Mouse (Mus musculus): Measurements from ENCODE around the gene Wnk2. TPM values are rescaled to one million over a fixed set of nuclear protein-coding genes. Genes with fewer than 3 reads are reported as not detected.

Wnk2 gene
- polyA plus RNA-seq (2011; ENCODE audit: insufficient read length, low read depth, missing spikeins), result not detected in 2 replicates

DNA sequence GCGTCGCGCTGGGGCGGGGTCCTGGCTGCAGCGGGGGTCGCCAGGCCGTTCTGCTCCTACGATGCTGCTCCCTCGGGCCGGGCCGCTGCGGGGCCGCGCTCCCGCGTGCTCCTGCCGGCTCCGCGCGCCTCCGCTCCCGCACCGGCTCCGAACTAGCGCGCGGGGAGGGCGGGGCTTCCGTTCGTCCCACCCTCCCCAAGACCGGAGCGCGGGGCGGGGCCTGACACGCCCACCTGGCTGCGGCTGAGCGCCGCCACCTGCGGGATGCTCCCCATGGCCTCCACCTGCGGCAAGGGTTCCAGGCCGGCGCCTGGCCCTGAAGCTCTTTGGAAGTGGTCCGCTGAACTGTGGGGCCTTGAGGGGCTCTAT, at the start of gene Wnk2:
Gene Wnk2 (minus strand): TSS at position 157 of the 369 bp plus-strand sequence.
- H3K27ac ChIP-seq (ENCODE audit: insufficient read depth, low read length), result no peak within 1 kb of the TSS
- peak within 1 kb of the TSS; percentile 15 for H3K4me3 ChIP-seq (ENCODE audit: insufficient read depth, low read length)
- no peaks in the 10 kb centered on the region for H3K4me1 ChIP-seq (ENCODE audit: control insufficient read depth, insufficient read depth, low read length)
- TF ChIP-seq CTCF (IDR thresholded peaks at IDR 0.05; ENCODE audit: borderline replicate concordance, insufficient read depth, low read length) (no peak), POLR2A (IDR thresholded peaks at IDR 0.05; ENCODE audit: low read depth, low read length) (no peak)

- Histone ChIP-seq H3K27ac (ENCODE audit: insufficient read depth, low read length) (no peak overlapping the region), H3K4me3 (ENCODE audit: insufficient read depth, low read length) (no peak overlapping the region), H3K4me1 (ENCODE audit: control insufficient read depth, insufficient read depth, low read length) (peaks cover 1% of the 10 kb centered on the region; the same call in 1 of the 2 replicates)
- no peak for TF ChIP-seq CTCF (IDR thresholded peaks at IDR 0.05; ENCODE audit: borderline replicate concordance, insufficient read depth, low read length)
- no peak for TF ChIP-seq POLR2A (IDR thresholded peaks at IDR 0.05; ENCODE audit: low read depth, low read length)
These were observed 49.0 kb upstream of the Wnk2 start for GRCm38 (mm10) chr13:49196766-49197165.

- TF ChIP-seq POLR2A (IDR thresholded peaks at IDR 0.05; ENCODE audit: low read depth, low read length) (no peak), CTCF (IDR thresholded peaks at IDR 0.05; ENCODE audit: borderline replicate concordance, insufficient read depth, low read length) (no peak)
- H3K4me3 ChIP-seq (ENCODE audit: insufficient read depth, low read length), result no peak overlapping the region
- no peak overlapping the region for H3K27ac ChIP-seq (ENCODE audit: insufficient read depth, low read length)
- H3K4me1 ChIP-seq (ENCODE audit: control insufficient read depth, insufficient read depth, low read length), result peaks cover 7% of the 10 kb centered on the region
These were observed 48.4 kb upstream of the Wnk2 start for GRCm38 (mm10) chr13:49196211-49196610.

DNA sequence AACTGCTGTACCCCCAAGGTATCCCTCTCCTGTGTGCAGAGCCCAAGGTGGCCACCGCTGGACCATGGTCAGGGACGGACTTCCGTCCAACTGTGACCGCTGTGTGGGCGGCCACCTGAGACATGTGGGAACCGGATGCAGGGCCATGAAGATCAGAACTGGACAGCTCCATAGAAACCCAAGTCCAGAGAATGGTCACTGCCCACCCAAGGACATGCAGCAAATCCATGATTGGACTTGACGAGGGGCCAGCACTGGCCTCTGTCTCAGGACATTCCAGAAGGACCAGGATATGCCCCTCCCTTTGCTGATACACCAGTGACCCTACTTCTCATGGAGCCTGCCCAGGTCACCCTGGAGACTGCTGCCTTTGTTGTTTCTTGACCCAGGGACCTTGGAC, 47.8 kb upstream of the Wnk2 start:
- no peak overlapping the region for H3K27ac ChIP-seq (ENCODE audit: insufficient read depth, low read length)
- TF ChIP-seq CTCF (IDR thresholded peaks at IDR 0.05; ENCODE audit: borderline replicate concordance, insufficient read depth, low read length), result no peak
- TF ChIP-seq POLR2A (IDR thresholded peaks at IDR 0.05; ENCODE audit: low read depth, low read length), result no peak
- no peak overlapping the region for H3K4me3 ChIP-seq (ENCODE audit: insufficient read depth, low read length)
- peaks cover 8% of the 10 kb centered on the region for H3K4me1 ChIP-seq (ENCODE audit: control insufficient read depth, insufficient read depth, low read length)

DNA sequence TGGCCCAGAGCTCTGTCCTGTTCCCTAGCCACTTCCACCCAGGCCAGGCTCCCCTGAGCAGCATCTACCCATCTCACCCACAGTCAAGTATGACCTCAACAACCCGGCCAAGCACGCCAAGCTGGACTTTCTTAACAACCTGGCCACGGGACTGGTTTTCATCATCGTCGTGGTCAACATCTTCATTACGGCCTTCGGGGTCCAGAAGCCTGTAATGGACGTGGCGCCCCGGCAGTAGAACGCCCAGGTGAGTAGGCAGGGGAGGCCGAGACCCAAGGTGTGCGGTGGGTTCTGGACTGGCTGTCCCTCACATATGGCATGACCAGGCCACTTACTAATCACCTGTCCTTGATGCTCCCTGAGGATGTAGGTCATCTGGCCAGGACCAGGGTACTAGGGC, 47.0 kb upstream of the Wnk2 start:
- TF ChIP-seq CTCF (IDR thresholded peaks at IDR 0.05; ENCODE audit: borderline replicate concordance, insufficient read depth, low read length) (no peak), POLR2A (IDR thresholded peaks at IDR 0.05; ENCODE audit: low read depth, low read length) (no peak)
- H3K27ac ChIP-seq (ENCODE audit: insufficient read depth, low read length), result no peak overlapping the region
- H3K4me1 ChIP-seq (ENCODE audit: control insufficient read depth, insufficient read depth, low read length), result peaks cover 10% of the 10 kb centered on the region
- no peak overlapping the region for H3K4me3 ChIP-seq (ENCODE audit: insufficient read depth, low read length)

DNA sequence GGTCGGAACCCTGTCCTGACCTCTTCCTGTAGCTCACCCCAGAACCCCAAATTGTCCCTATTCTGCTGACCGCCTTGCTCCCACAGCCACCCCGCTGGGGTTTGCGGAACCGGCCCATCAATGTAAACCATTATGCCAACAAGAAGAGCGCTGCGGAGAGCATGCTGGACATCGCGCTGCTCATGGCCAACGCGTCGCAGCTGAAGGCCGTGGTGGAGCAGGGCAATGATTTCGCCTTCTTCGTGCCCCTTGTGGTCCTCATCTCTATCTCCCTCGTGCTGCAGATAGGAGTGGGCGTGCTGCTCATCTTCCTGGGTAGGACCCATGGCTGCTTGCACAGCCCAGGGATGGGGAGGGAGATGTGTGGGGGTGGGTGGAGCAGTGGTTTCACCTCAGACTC, 45.8 kb upstream of the Wnk2 start:
- Histone ChIP-seq H3K27ac (ENCODE audit: insufficient read depth, low read length) (no peak overlapping the region), H3K4me3 (ENCODE audit: insufficient read depth, low read length) (no peak overlapping the region), H3K4me1 (ENCODE audit: control insufficient read depth, insufficient read depth, low read length) (peaks cover 12% of the 10 kb centered on the region)
- TF ChIP-seq CTCF (IDR thresholded peaks at IDR 0.05; ENCODE audit: borderline replicate concordance, insufficient read depth, low read length), result no peak

DNA sequence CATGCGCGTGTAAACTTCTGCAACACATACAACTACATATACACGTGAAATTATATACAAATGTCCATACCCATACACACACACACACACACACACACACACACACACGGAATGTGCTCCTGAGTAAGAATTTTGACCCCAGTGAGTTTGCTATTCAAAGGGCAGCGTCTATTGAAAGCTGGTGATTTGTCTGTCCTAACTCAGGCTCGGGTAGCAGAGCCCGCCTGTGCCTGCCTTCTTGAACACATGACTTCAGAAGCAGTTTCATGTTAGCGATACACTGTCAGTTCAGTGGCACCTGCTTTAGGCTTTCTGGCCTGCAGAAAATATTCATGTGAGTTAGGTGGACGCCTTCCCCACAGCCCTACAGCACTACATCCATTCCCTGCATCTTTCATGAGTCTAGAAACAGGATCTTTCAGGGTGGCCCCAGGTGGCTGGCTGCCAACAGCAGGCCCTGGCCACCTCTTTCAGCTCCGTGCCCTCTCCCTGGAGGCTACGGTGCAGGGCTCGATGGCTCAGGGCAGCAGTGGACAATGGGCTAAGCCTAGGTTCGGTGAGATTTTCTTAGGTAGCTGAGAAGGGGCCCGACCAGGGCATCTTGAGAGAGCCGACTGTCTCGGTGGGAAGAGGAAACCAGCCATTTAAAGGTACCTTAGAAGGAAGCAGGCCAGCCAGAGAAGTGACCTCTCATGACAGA, 44.5 kb upstream of the Wnk2 start:
- Histone ChIP-seq H3K4me3 (ENCODE audit: insufficient read depth, low read length) (no peak overlapping the region), H3K27ac (ENCODE audit: insufficient read depth, low read length) (no peak overlapping the region), H3K4me1 (ENCODE audit: control insufficient read depth, insufficient read depth, low read length) (peaks cover 15% of the 10 kb centered on the region)
- TF ChIP-seq CTCF (IDR thresholded peaks at IDR 0.05; ENCODE audit: borderline replicate concordance, insufficient read depth, low read length) (no peak), POLR2A (IDR thresholded peaks at IDR 0.05; ENCODE audit: low read depth, low read length) (no peak)

GRCm38 (mm10) chr13:49191673-49192035, 43.8 kb upstream of the Wnk2 start:
- TF ChIP-seq POLR2A (IDR thresholded peaks at IDR 0.05; ENCODE audit: low read depth, low read length), result no peak
- TF ChIP-seq CTCF (IDR thresholded peaks at IDR 0.05; ENCODE audit: borderline replicate concordance, insufficient read depth, low read length), result no peak
- Histone ChIP-seq H3K27ac (ENCODE audit: insufficient read depth, low read length) (no peak overlapping the region), H3K4me3 (ENCODE audit: insufficient read depth, low read length) (no peak overlapping the region), H3K4me1 (ENCODE audit: control insufficient read depth, insufficient read depth, low read length) (peaks cover 15% of the 10 kb centered on the region)

DNA sequence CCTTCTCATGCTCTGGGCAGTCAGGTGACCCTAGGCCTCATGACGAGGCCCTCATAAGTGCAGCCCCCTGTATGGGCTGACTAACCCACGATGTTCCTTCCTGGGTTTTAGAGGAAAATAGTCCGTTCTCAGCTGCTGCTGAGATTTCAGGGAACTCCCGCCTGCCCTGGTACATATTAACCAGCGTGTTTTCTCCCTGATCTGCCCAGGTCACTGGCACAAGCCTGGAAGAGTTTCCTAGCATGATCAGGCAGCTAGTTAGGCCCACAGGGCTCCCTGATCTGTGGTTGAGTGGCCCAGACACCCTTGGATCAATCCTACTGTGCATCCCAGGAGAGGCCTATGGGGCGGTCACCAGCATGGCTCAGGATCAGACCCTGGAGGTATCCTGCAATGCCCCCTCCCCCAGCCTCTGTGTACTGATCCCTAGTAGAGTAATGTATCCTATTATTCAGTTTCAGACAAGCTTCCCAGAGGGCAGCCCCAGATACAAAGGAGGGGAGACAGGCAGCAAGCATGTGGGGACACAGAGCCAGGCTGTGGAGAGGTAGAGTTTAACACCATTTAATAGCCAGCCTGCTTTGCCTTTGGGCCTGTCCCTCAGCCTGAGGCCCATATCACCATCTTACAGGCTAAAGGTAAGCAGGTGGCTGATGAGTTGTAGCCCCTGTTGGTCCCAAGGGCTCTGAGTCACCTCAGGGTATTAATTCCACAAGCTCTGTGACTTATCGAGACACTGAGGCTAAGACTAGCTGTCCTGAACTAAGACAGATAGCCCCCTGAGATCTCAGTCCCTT, 43.3 kb upstream of the Wnk2 start:
- Histone ChIP-seq H3K4me1 (ENCODE audit: control insufficient read depth, insufficient read depth, low read length) (peaks cover 15% of the 10 kb centered on the region), H3K4me3 (ENCODE audit: insufficient read depth, low read length) (no peak overlapping the region), H3K27ac (ENCODE audit: insufficient read depth, low read length) (no peak overlapping the region)
- TF ChIP-seq CTCF (IDR thresholded peaks at IDR 0.05; ENCODE audit: borderline replicate concordance, insufficient read depth, low read length) (no peak), POLR2A (IDR thresholded peaks at IDR 0.05; ENCODE audit: low read depth, low read length) (no peak)

Data from embryonic fibroblast, embryonic 13.5 days (primary cell).